Mouse (Mus musculus): ENCODE data around the gene Commd2.

The Commd2 gene

DNA sequence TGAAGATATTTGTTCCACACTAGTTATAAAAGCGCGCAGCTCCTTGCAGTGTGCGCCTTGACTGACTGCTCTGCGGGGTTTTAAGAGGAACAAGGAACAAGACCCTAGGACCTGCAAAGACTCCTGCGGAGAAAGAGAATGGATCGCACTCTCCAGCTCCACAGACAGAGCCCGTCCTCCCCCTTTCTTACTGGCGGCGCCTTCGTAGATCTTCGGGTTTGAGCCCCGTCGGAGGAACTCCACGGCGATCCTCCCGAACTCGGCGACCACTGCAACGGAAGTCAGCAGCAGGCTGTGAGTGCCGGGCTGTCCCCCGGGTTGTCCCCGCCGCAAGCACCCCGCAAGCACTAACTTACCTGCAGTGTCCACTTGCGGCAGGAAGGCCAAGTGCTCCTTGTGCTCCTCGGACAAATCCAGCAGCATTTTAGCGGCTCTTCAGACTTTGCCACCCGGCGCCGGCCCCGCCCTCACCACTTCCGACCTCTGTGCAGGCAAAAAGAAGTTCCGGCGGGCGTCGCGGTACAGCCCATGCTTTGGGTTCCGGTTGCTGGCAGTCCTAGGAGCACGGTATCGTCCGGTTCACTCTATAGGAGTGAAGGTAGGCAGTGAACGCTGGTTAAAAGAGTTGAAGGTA, at the start of gene Commd2:
TSS of gene Commd2 (minus strand) at position 485 of the 634 bp plus-strand sequence.
- WGBS: under 1% methylated on average over 42 of the region's 42 CpGs

DNA sequence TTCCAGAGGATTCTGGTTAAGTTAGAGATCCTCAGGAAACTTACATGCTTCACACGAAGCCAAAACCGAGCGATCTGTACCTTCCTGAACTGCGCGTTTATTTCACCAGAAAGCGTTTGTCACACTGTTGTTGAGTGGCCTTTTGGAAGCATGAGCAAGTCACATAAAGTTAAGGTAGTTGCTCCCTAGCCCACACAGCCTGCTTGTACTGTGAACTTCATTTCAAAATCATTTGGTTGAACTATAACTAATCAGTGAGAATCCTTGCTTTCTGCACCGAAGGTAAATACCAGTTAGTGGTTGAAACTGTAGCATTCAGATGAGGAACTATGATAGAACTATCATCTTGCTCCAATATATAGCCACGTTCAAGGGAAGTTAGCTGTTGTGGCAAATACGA, 45.3 kb upstream of the Commd2 start:
- WGBS: 94% methylated on average over 9 of the region's 9 CpGs

GRCm38 (mm10) chr3:57696249-57696648, 44.7 kb upstream of the Commd2 start:
- 88% methylated on average over 4 of the region's 4 CpGs for WGBS

DNA sequence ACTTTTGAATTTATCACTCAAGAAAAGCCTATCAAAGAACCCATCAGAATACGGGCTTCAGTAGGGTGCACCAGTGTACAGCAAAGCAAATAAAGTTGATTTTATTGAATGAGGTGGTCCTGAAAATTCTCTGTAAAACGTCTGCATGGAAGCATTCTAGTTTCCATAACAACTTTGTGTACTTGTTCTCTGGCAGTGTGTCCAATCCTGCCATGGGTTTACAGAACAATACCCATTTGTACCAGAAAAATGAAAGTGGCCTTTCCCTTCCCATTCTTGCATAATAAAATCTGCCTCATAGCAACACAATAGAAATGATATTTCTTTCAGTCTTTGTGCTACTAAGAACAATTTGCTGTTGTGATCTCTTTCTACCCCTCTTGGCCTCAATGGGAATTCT, 41.2 kb upstream of the Commd2 start, which contains the start of gene Ankub1:
TSS of gene Ankub1 (minus strand) at position 81 of the 400 bp plus-strand sequence.
- WGBS: 58% methylated on average over 2 of the region's 2 CpGs

DNA sequence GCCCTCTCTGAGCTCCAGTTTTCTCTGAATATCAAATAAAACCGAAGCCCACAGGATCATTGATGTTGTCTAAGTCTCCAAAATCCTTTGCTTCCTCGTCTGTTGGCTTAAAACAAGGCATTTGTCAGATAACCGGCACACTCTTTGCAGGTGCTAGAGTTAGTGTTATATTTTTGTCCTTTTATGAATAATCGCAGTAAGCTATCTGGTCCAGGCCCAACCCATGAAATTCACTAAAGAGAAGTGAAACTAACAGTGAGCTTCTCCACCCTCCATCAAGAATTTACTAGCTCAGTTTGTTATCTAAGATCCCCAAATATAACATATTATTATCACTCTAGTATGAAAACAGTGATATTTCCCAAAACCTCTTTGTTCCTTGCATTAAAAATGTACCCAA, 40.3 kb upstream of the Commd2 start:
- WGBS: 77% methylated on average over 4 of the region's 4 CpGs

DNA sequence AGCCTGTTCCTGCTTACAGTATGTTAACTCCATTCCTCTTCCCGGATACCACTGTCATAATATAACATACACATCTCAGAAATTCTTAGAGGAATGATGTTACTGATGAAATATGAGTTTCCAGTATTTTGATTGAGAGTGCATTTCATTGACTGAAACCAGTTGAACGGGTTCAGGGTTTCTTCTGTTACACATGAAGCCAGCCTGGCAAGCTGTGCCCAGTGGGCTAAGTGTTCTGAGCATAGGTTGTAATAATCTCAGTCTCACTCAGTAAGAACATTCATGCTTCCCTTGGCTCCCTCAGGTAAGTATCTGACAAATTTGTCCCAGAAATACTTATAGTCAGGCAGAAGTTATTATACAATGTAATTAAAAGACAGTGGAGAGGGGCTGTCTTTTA, 22.6 kb upstream of the Commd2 start:
- WGBS: 98% methylated on average over 2 of the region's 2 CpGs

DNA sequence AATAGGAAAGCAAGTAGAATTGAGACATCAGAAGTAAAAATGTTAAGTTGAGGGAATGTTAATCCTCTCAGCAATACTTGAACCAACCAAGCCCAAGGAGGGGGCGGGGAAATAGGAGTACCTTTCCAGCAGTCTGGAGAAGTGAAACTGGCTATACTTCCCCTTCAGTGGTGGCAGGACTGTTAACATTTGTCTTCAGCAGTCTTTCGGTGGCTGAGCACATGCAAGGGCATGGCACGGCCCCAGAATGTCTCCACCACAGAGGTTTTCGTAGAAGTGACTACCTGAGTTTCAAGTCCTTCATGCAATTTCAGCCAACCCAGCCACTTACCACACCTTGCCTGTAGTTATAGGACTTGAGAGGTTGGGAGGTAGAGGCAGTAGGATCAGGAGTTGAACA, 22.1 kb upstream of the Commd2 start:
- WGBS: 86% methylated on average over 4 of the region's 4 CpGs

- 9% methylated on average over 14 of the region's 14 CpGs for WGBS
These were observed 15.7 kb upstream of the Commd2 start for GRCm38 (mm10) chr3:57667054-57667723.

- WGBS: 96% methylated on average over 5 of the region's 5 CpGs
These were observed 14.4 kb upstream of the Commd2 start for GRCm38 (mm10) chr3:57665880-57666279.

GRCm38 (mm10) chr3:57664682-57665081, 13.2 kb upstream of the Commd2 start:
- 78% methylated on average over 10 of the region's 10 CpGs for WGBS

DNA sequence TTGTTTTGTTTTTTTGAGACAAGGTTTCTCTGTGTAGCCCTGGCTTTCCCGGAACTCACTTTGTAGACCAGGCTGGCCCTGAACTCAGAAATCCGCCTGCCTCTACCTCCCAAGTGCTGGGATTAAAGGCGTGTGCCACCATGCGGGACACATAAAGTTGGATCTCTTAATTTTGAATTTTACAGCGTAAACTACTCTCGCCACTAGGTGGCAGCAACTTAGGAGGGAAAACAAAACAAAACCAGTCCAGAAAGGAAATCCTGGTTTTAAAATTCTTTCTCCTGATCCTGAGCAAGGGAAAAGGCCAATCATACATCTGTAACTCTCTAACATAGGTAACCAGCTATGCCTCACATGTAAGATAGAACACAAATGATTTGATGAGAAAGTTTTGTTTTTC, 12.2 kb upstream of the Commd2 start:
- WGBS: 11% methylated on average over 6 of the region's 6 CpGs

GRCm38 (mm10) chr3:57658608-57659007, 7.1 kb upstream of the Commd2 start:
- WGBS: 71% methylated on average over 6 of the region's 6 CpGs

GRCm38 (mm10) chr3:57653646-57654045, 2.1 kb upstream of the Commd2 start:
- 92% methylated on average over 3 of the region's 3 CpGs for WGBS

DNA sequence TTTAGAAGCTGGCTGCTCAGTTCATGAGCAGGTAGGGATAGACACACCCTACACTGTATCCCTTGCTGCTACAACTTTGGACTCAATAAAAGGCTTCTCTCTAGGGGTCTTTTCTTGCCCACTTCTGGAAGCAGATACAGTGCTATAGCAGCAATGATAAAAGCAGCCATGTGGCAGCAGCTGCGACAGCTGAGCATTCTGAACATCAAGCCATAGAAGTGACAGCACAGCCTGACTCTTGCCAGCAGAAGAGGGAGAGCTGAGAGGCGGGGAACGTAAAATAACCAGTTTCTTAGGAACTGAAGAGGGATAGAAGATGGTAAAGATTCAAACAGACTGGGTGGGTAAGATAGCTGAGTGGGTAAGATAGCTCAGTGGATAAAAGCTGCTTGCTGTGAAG, 970 bp upstream of the Commd2 start:
- WGBS: 53% methylated on average over 3 of the region's 3 CpGs

DNA sequence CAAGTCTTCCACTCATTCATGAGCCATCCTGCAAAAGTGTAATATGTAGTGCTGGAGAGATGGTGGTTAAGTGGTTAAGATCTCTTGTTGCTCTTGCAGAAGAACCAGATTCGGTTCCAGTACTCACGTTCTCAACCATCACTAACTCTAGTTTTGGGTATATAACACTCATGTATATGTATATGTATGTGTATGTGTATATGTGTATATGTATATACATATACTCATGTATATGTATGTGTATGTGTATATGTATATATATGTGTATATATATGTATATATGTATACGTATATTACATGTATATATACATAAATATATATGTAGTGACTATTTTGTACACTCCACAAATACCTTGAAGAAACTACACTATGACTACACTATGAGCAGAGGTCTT, 347 bp upstream of the Commd2 start:
- WGBS: 21% methylated on average over 3 of the region's 3 CpGs

- WGBS: 92% methylated on average over 6 of the region's 6 CpGs
These were observed 8.3 kb downstream of the Commd2 start for GRCm38 (mm10) chr3:57643191-57643590.

DNA sequence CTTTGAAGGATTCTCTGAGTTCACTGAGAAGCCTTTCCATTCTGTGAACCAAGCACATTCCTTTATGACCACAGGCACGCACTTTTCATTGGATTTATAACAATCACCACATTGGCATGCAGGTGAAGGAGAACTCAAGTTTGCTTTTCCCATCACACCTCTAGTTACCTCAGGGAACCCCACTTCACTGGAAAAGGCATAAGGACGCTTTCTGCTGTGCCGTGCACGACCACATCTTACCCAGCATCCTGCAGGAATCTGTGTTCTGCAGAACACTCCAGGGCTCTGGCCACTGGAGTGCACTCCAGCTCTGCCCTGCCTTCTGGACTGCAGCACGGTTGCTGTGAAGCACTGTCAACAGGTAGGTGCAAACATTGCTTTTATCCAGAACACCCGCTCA, 13.9 kb downstream of the Commd2 start:
- WGBS: 88% methylated on average over 6 of the region's 6 CpGs

GRCm38 (mm10) chr3:57634763-57635487, 16.6 kb downstream of the Commd2 start:
- 35% methylated on average over 3 of the region's 3 CpGs for WGBS

DNA sequence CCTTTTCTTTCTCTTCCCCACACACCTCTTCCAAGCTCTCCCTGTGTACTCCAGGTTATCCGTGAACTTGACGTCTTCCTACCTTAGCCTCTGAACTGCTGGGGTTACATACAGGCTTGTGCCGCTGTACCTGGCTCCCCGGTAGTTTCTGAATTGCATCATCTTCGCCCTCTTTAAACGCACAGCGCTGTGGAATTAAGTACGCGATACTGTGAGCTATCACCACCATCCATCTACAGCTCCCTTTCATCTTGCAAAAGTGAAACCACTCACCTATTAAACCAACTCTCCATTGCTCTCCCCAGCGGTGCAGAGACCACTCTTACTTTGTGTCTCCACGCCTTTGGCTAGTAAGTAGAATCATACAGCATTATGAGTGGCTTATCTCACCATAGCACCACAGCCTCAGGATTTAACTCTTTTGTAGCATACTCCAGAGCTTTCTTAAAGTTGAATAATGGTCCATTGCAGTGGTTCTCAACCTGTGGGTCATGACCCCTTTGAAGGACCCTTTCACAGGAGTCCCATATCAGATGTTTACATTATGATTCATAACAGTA, 24.5 kb downstream of the Commd2 start:
- 92% methylated on average over 11 of the region's 11 CpGs for WGBS

- 8% methylated on average over 21 of the region's 21 CpGs for WGBS
These were observed 26.1 kb downstream of the Commd2 start for GRCm38 (mm10) chr3:57625275-57625997.

- WGBS: 74% methylated on average over 4 of the region's 4 CpGs
These were observed 31.8 kb downstream of the Commd2 start for GRCm38 (mm10) chr3:57619718-57620117.

DNA sequence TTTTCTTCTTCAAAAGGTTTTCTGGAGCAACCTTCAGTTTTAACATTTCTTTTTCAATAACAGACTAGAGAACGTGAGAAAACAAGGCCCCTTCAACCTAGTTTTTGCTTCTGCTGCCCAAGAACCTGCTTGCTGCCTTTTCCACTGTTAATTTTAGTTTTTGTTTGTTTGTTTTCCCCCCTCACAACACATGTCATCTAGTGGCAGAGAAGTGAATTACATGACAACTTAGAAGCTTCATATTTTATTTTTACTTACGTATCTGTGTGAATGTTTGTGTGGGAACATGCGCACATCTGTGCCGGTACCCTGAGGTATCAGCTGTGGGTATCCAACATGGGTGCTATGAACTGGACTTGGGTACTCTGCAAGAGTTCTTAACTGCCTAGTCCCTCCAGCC, 35.9 kb downstream of the Commd2 start:
- 80% methylated on average over 4 of the region's 4 CpGs for WGBS

Measured in cerebral cortex, adult 2 months (tissue).